Mouse (Mus musculus): Measurements from ENCODE around the gene Tbc1d10c. TPM values are rescaled to one million over a fixed set of nuclear protein-coding genes. Genes with fewer than 3 reads are reported as not detected.

Tbc1d10c gene
- polyA plus RNA-seq, 1 experiment from 2014 or later, result 0.31 TPM

DNA sequence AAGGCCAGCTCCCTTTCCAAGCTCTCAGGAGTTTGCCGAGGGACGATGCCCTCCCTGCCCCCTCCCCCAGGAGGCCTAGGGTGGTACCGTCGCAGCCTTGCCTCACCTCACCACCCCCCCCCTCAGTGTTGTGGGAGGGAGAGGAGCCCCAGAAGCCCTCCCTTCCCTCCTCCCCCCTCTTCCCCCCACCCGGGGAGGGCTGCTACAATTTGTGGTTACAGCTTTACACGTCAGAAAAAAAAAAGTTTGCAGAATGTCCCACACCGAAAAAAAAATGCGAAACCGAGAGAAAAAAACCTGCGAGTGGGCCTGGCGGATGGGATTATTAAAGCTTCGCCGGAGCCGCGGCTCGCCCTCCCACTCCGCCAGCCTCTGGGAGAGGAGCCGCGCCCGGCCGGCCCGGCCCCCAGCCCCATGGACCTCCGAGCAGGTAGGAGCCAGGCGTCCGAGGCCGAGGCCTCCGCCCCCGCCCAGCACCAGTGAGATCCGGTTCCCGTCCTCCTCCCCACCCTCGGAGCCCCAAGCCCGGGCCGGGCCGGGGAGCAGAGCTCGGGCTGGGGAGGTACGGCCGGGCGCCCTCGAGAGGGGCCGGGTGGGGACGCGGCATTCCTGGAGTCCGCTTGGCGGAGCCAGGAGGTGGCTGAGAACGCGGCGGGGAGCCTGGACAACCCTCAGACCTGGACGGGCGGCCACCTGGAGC lies 23.1 kb upstream of the Tbc1d10c start, which contains the start of the genes Clcf1 and AC109138.7:
Gene Clcf1 (plus strand): TSS at position 168 of the 700 bp plus-strand sequence.
Gene AC109138.7 (plus strand): TSS at position 287 of the 700 bp plus-strand sequence.
- Histone ChIP-seq H3K36me3 (replicated peaks) (no peaks in the 10 kb centered on the region), H3K4me1 (peaks cover 52% of the 10 kb centered on the region), H3K27ac (no peak within 1 kb of the TSS), H3K4me3 (replicated peaks) (peak within 1 kb of the TSS; percentile 60), H3K9me3 (no peaks in the 10 kb centered on the region), H3K27me3 (peaks cover 80% of the 10 kb centered on the region), H3K4me2 (peak within 1 kb of the TSS; percentile 99), H3K9ac (peak within 1 kb of the TSS; percentile 73)
- peak; percentile 75 for ATAC-seq (ENCODE audit: low FRiP score)
- WGBS, result under 1% methylated on average over 45 of the region's 49 CpGs

DNA sequence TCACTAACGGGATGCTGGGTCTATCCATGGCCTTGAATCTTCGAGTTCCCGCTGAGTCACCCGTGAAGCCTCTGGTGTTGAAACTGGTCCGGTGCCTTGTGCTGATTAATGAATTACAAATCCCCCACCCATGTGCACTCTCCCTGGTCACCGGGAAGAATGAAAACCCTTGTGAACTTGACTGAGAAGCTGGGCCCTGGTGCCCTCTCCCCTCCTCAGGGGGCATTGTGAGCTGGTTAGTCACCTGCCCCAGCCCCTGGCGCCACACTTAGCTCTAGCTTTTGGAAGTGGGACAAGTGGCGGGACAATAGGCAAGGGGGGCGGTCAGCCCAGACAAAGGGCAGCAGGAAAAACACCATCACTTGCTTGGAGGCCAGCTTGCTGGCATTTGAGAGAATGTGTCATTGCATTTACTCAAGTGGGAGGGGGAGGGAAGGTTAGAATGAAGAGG lies 22.5 kb upstream of the Tbc1d10c start:
- whole genome bisulfite sequencing, result 5% methylated on average over 9 of the region's 9 CpGs
- no peaks in the 10 kb centered on the region for H3K36me3 ChIP-seq (replicated peaks)
- no peaks in the 10 kb centered on the region for H3K9me3 ChIP-seq
- no peak overlapping the region for H3K27ac ChIP-seq
- peaks cover 79% of the 10 kb centered on the region for H3K27me3 ChIP-seq
- peak overlapping the region; percentile 60; the same call in 1 of the 2 replicates for H3K4me3 ChIP-seq (replicated peaks)
- H3K4me2 ChIP-seq, result peak overlapping the region; percentile 99
- peak overlapping the region; percentile 73; the same call in 1 of the 2 replicates for H3K9ac ChIP-seq
- no peak for ATAC-seq (ENCODE audit: low FRiP score)
- peaks cover 52% of the 10 kb centered on the region for H3K4me1 ChIP-seq

GRCm38 (mm10) chr19:4211891-4212588 lies 21.0 kb upstream of the Tbc1d10c start:
- H3K27me3 ChIP-seq, result peaks cover 66% of the 10 kb centered on the region
- no peaks in the 10 kb centered on the region for H3K9me3 ChIP-seq
- H3K4me1 ChIP-seq, result peaks cover 48% of the 10 kb centered on the region
- H3K9ac ChIP-seq, result no peak overlapping the region
- 18% methylated on average over 4 of the region's 4 CpGs for WGBS
- H3K4me2 ChIP-seq, result no peak overlapping the region; the same call in 1 of the 2 replicates
- no peak overlapping the region for H3K4me3 ChIP-seq (replicated peaks)
- H3K27ac ChIP-seq, result no peak overlapping the region
- no peaks in the 10 kb centered on the region for H3K36me3 ChIP-seq (replicated peaks)
- ATAC-seq (ENCODE audit: low FRiP score), result no peak

- 70% methylated on average over 5 of the region's 5 CpGs for WGBS
- no peak overlapping the region for H3K4me2 ChIP-seq
- no peak overlapping the region for H3K9ac ChIP-seq
- no peaks in the 10 kb centered on the region for H3K36me3 ChIP-seq (replicated peaks)
- H3K27me3 ChIP-seq, result peaks cover 54% of the 10 kb centered on the region
- H3K9me3 ChIP-seq, result no peaks in the 10 kb centered on the region
- no peak overlapping the region for H3K27ac ChIP-seq
- ATAC-seq (ENCODE audit: low FRiP score), result no peak
- no peak overlapping the region for H3K4me3 ChIP-seq (replicated peaks)
- peaks cover 18% of the 10 kb centered on the region for H3K4me1 ChIP-seq
These were observed 17.5 kb upstream of the Tbc1d10c start for GRCm38 (mm10) chr19:4208563-4208962.

DNA sequence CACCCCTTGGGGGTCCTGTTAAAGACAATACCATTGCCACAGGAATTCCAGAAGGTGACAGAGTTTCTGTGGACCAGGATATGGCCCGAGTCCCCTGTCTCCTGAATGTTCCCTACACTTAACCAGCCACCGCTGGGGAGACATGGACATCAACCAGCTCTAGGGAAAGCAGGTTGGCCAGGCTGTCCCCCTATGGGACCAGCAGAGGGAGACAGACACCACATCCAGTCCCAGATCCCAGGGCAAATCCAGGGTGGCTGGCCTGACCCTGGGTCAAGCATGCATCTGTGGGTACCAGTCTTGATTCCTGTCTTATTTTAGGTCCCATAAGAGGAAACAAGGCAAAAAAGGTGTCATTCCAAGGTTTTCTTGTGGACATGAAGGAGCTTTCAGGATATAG lies 15.9 kb upstream of the Tbc1d10c start:
- no peak overlapping the region for H3K4me2 ChIP-seq
- no peaks in the 10 kb centered on the region for H3K36me3 ChIP-seq (replicated peaks)
- H3K9ac ChIP-seq, result no peak overlapping the region
- peaks cover 50% of the 10 kb centered on the region for H3K27me3 ChIP-seq
- peak; percentile 60; the same call in 1 of the 2 replicates for ATAC-seq (ENCODE audit: low FRiP score)
- H3K27ac ChIP-seq, result no peak overlapping the region
- H3K9me3 ChIP-seq, result no peaks in the 10 kb centered on the region
- peaks cover 7% of the 10 kb centered on the region for H3K4me1 ChIP-seq
- H3K4me3 ChIP-seq (replicated peaks), result no peak overlapping the region
- 2% methylated on average over 2 of the region's 2 CpGs for WGBS

GRCm38 (mm10) chr19:4204889-4205288 lies 13.8 kb upstream of the Tbc1d10c start:
- Histone ChIP-seq H3K27me3 (peaks cover 37% of the 10 kb centered on the region), H3K9ac (no peak overlapping the region), H3K4me1 (peaks cover 20% of the 10 kb centered on the region), H3K27ac (no peak overlapping the region), H3K4me2 (no peak overlapping the region), H3K9me3 (no peaks in the 10 kb centered on the region), H3K36me3 (replicated peaks) (peaks cover 5% of the 10 kb centered on the region; the same call in 1 of the 2 replicates), H3K4me3 (replicated peaks) (no peak overlapping the region)
- WGBS, result 54% methylated on average over 4 of the region's 4 CpGs
- ATAC-seq (ENCODE audit: low FRiP score), result no peak

DNA sequence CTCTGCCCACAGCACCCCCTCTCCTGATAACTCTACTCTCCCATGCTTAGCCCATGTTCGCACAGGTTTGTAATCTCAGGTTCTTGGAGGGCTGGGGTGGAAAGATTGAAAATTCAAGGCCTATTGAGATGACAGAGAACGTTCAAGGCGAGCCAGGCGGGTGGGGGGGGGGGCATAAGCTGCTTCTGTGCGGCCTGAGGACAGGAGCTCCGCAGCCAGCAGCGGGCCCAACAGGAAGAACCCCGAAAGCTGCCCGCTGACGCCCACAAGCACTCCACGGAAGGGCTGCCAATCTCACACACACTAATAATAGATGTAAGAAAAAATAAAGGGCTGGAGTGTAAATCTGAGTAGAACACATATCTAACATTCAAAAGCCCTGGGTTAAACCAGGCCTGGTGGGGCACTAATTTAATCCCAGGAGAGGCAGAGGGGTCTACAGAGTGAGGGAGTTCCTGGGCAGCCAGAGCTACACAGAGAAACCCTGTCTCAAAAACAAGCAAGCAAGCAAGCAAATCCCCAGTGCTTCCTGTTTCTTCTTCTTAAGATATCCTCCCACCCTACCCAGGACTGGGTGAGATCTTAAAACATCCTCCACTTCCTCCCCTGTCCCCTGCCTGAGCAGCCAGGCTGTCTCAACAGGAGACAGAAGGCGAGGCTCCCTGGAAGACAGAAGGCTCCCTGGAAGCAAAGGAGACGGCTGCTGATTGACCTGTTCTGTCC lies 12.7 kb upstream of the Tbc1d10c start:
- Histone ChIP-seq H3K9me3 (no peaks in the 10 kb centered on the region), H3K27me3 (peaks cover 37% of the 10 kb centered on the region), H3K27ac (no peak overlapping the region), H3K36me3 (replicated peaks) (peaks cover 15% of the 10 kb centered on the region), H3K4me3 (replicated peaks) (no peak overlapping the region), H3K4me2 (no peak overlapping the region), H3K4me1 (peaks cover 20% of the 10 kb centered on the region), H3K9ac (no peak overlapping the region)
- WGBS, result 64% methylated on average over 13 of the region's 13 CpGs
- no peak for ATAC-seq (ENCODE audit: low FRiP score)

- H3K27ac ChIP-seq, result no peak overlapping the region
- no peak overlapping the region for H3K4me3 ChIP-seq (replicated peaks)
- H3K36me3 ChIP-seq (replicated peaks), result peaks cover 15% of the 10 kb centered on the region
- H3K9ac ChIP-seq, result no peak overlapping the region
- peaks cover 34% of the 10 kb centered on the region for H3K27me3 ChIP-seq
- ATAC-seq (ENCODE audit: low FRiP score), result no peak
- no peaks in the 10 kb centered on the region for H3K9me3 ChIP-seq
- H3K4me2 ChIP-seq, result no peak overlapping the region
- peaks cover 20% of the 10 kb centered on the region for H3K4me1 ChIP-seq
- 70% methylated on average over 3 of the region's 3 CpGs for WGBS
These were observed 12.1 kb upstream of the Tbc1d10c start for GRCm38 (mm10) chr19:4203148-4203547.

DNA sequence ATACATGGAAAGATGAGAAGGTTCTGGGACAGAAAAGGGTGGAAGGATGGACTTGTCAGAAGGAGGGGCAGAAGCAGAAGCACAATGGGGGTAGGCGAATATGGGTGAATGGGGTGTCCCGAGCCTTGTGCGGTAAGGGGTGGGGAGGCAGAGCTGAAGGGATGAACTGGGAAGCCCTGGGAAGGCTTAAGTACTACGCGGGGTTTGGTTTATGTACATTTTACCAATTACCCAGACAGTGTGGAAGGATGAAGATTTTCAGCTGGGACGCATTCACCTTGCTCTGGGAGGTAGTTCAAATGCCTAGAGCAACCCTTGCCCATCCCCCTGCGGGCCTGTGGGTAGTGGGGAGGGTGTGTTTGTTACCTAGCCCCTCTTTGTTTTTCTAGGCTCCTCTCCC lies 11.1 kb upstream of the Tbc1d10c start:
- 29% methylated on average over 7 of the region's 7 CpGs for WGBS
- no peak overlapping the region for H3K27ac ChIP-seq

DNA sequence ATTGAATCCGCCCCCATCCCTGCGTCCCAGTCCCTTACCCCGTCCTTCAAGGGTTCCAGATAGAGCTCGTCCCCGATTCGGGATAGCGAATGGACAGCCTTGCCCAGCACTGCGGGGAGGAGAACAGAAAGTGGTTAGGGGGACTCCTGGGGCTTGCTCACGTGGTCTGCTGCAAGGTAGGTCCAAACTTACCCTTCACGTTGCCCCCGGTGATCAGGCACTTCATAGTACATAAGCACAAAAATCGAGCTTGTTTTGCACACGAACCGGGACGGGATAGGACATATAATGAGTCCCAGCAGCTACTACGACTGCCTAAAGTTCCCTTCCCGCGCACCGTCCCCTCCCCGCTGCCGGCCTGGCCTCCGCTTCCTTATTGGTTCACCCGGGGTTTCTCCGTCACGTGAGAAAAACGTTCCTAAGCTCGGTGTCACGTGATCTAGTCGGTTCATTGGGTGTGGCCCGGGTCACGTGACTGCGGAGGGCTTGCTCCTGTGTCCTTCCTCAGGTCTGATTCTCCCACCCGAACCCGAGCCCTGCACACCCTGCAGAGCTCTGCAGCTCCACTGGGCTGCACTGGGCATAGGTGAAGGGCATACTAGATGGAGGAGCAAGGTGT lies 10.3 kb upstream of the Tbc1d10c start, which contains the start of gene Rad9a:
Gene Rad9a (minus strand): TSS at position 372 of the 619 bp plus-strand sequence.
- WGBS, result under 1% methylated on average over 34 of the region's 34 CpGs
- Histone ChIP-seq H3K36me3 (replicated peaks) (peaks cover 30% of the 10 kb centered on the region), H3K4me2 (peak within 1 kb of the TSS; percentile 88), H3K9me3 (no peaks in the 10 kb centered on the region), H3K9ac (peak within 1 kb of the TSS; percentile 84), H3K4me1 (peaks cover 20% of the 10 kb centered on the region), H3K27me3 (peaks cover 31% of the 10 kb centered on the region), H3K4me3 (replicated peaks) (peak within 1 kb of the TSS; percentile 70), H3K27ac (peak within 1 kb of the TSS; percentile 56; the same call in 1 of the 2 replicates)
- ATAC-seq (ENCODE audit: low FRiP score), result peak; percentile 85

More for the DNA sequence above, 11.1 kb upstream of the Tbc1d10c start:
- H3K4me2 ChIP-seq, result peak overlapping the region; percentile 88
- peak overlapping the region; percentile 71 for H3K9ac ChIP-seq
- peaks cover 22% of the 10 kb centered on the region for H3K36me3 ChIP-seq (replicated peaks)
- peak; percentile 20 for ATAC-seq (ENCODE audit: low FRiP score)
- H3K9me3 ChIP-seq, result no peaks in the 10 kb centered on the region
- H3K27me3 ChIP-seq, result peaks cover 34% of the 10 kb centered on the region
- H3K4me3 ChIP-seq (replicated peaks), result peak overlapping the region; percentile 70
- peaks cover 20% of the 10 kb centered on the region for H3K4me1 ChIP-seq

DNA sequence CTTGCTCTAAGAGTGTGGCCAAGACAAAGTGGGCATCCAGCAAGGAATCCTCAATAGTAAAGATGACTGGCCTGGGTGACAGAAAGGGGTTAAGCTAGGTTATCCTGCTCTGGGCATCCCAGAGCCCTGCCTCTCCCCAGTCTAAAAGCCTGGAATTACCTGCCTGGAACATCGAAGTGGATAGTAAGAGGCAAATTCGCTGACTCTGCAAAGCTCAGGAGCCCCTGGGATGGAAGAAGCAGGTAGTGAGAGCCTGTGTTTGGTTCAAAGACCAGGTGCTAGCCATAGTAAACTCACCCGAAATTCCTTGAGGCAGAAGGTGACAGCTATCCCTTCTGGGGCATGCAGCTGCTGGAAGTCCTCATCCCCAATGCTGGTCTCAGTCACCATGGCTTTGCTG lies 6.1 kb upstream of the Tbc1d10c start:
- peaks cover 64% of the 10 kb centered on the region for H3K36me3 ChIP-seq (replicated peaks)
- no peaks in the 10 kb centered on the region for H3K9me3 ChIP-seq
- H3K4me2 ChIP-seq, result no peak overlapping the region
- no peak overlapping the region for H3K4me3 ChIP-seq (replicated peaks)
- no peak overlapping the region for H3K9ac ChIP-seq
- no peak for ATAC-seq (ENCODE audit: low FRiP score)
- WGBS, result 69% methylated on average over 3 of the region's 3 CpGs
- no peaks in the 10 kb centered on the region for H3K27me3 ChIP-seq
- H3K27ac ChIP-seq, result no peak overlapping the region
- peaks cover 41% of the 10 kb centered on the region for H3K4me1 ChIP-seq
